Mouse (Mus musculus) c-Kit-positive CD71-negative TER-119-negative erythroid progenitor cells, embryonic 14.5 days (primary cell): ENCODE measurements around the gene Gm21732.
"Not testable (repeated sequence)": the region's sequence is repeated elsewhere in the genome, so short reads cannot be mapped to it uniquely, and the experiment has no call there.

Experiments
- DNase-seq: peaks from one replicate; pipeline ENCODE4 v3.0.0-alpha.2; 2013; ENCODE audit warnings: low read depth

Gene Gm21732

DNA sequence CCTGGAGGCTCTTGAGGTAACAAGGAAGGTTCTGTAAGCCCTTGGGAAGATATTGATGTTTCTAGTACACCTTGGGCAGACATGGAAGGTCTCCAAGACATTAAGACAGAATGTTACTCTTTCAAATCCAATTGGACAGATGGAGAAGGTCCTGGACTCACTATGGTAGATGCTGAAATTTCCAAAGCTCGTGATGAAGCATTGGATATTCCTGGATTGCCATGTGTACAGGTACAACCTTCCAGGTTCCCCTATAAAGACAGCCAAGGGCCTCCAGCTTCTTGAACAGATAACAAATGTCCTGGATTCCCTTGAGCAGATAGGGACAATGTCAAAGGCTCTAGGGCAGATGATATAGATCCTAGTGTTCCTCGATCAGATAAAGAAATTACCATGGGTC is at the start of gene Gm21732:
TSS of gene Gm21732 (minus strand) at position 101 of the 400 bp plus-strand sequence.
- DNase-seq, result not testable (repeated sequence)
